Mouse (Mus musculus): ENCODE results near the gene Acvrl1.

Acvrl1 gene

GRCm38 (mm10) chr15:101107906-101108671 lies 20.2 kb upstream of the Acvrl1 start:
- DNase-seq (ENCODE audit: low read depth): no peak

DNA sequence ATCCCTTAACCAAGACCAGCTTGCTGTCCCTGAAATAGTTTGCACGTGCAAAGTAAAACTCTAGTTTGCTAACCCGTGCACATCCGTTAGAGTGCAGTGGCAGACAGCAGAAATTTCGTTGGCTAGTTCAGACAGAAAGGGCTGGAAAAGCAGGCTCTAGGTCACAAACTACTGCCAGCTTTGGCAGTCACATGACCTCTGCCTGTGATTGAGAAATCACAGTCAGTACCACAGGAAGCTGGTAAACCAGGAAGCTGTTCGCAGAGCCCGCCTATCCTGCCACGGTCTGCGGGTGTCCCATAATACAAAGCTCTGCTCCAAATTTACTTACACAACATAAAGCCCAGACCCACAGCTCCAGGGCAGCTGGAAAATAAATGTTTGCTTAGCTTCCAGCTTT lies 15.1 kb upstream of the Acvrl1 start:
- DNase-seq (ENCODE audit: low read depth): peak; percentile 60

- DNase-seq (ENCODE audit: low read depth): peak; percentile 30
These were observed 14.5 kb upstream of the Acvrl1 start for GRCm38 (mm10) chr15:101113778-101114177.

DNA sequence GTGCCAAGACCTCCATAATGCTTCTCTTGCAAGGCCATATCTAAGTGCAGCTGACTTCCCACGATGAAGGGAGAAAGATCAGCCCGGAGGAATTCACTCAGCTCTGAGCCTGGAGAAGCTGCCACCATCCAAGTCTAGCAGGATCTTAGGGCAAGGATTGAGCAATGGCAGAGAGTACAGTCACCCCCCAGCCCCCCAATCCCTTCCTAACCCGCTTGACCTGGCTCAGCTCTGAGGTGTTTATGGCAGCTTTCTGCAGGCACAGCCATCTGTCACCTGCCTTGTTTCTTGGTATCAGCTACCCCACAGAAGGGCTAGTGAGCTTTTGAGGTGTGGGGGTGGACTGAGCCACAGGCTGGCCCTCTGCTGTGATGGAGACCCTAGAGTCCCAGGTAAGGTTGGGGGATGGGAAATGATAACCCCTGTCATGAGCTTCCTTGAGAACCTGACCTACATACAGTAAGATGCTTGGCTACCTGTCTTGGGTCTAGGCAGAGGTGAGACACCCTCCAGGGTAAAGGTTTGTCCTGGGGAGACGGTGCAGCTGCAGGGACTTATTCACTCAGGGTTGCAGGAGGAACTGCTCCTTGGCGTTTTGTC lies 12.7 kb upstream of the Acvrl1 start, which contains the start of gene Ankrd33:
Ankrd33 (plus strand) TSS at position 245 of the 600 bp plus-strand sequence.
- no peak for DNase-seq (ENCODE audit: low read depth)

DNA sequence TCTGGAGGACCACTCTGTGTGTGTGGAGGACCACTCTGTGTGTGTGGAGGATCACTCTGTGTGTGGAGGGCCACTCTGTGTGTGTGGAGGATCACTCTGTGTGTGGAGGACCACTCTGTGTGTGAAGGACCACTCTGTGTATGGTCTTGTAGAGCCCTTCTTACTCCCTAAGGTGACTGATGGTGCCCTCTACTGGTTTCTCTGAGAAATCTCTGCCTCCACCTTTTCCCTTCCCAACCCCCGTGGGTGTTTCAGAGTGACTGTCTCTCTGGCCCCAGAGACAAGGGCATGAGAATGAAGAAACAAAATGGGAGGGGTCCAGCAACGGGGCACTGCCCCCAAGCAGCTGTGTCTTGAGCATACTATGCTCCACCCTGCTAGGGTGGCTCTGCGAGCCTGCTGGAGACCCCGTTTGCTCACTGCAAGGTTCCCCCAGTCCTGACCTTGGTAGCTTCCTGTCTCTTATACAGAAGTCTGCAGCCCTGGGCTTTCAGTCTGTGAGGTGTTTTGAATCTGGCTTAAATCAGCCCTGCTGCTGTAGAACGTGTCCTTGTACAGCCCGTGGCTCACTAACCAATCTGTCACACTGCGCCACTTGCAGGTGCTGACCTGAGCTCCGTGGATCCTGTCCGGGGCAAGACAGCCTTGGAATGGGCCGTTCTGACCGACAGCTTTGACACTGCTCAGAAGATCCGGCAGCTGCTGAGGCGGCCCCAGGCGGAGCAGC lies 9.8 kb upstream of the Acvrl1 start:
- DNase-seq (ENCODE audit: low read depth): no peak

- no peak for DNase-seq (ENCODE audit: low read depth)
These were observed 6.7 kb upstream of the Acvrl1 start for GRCm38 (mm10) chr15:101121411-101122289.

DNA sequence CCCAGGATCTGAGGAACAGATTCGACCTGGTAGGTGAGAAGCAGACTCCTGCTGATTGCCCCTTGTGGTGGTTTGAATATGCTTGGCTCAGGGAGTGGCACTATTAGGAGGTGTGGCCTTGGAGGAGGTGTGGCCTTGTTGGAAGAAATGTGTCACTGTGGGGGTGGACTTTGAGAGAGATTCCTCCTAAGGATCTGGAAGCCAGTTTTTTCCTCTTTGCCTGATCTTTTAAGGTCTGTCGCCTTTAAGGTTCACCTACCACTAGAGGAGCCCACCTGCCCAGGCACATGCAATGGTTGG lies 6.1 kb upstream of the Acvrl1 start:
- no peak for DNase-seq (ENCODE audit: low read depth)

DNA sequence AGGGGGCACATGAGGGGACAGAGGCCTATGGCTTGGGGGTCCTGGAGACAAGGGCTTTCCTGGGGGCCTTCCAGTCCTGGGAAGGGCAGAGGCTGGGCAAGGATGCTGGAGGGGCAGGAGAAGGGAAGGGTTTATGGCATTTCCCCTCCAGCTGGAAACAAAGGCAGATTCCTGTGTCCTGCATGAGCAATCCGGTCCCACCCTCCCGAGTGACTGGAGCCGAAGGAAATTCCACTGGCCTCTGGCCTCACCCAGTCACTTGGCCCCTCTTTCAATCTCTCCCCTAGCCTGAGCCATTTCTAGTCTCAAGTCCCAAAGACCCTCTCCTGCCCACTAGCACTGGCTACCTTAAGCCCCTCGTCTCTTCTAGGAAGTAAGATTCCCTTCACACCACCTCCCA lies 5.1 kb upstream of the Acvrl1 start:
- no peak for DNase-seq (ENCODE audit: low read depth)

DNA sequence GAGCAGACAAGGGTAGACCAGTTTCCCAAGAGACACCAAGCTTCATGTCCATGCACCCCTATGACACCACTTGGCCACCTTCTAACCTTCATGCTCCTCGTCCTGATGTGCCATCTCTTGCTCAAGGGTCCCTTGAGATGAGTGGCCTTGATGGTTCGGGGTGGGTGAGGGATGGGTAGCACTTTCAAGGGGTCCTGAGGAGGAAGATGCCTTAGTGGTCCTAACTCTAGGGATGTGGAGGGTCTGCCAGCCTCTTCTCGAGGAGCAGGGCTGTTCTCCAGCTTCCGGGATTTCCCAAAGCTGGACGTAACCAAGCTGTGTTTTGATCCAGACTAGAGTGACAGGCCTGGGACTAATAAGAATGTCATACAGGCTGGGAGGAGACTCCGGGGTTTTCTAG lies 2.8 kb upstream of the Acvrl1 start:
- DNase-seq (ENCODE audit: low read depth): no peak

DNA sequence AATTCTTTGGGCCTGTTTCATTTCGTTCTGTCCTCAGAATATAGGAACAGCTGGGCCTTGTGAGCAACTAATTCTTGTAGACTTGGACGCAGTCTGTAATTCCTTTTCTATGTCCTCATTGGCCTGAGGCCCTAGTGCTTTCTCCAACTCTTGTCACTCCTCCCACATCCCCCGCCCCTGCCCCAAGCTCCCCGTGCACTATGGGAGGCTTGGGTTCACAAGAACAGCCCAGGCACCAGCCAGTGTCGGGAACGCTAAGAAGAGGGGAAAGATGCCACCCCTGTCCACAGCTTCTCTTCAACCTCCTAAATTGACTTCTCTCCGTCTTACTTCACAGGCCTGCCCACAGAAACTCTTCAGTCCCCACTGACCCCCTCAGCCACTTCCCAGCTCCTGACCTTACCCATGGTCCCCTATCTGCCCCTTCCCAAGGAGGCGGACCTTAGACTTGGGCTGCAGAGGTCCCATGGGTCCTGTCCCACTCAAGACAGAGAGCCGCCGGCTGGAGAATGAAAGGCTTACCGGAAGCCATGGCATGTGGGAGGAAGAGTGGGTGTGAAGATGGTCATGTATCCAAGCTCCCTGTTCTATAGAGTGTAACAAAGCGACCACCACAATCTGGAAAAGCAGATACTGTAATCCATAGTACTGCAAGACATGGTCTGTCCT lies 1.3 kb upstream of the Acvrl1 start:
- no peak for DNase-seq (ENCODE audit: low read depth)

GRCm38 (mm10) chr15:101129412-101129811 lies 1.1 kb downstream of the Acvrl1 start:
- DNase-seq (ENCODE audit: low read depth): no peak

DNA sequence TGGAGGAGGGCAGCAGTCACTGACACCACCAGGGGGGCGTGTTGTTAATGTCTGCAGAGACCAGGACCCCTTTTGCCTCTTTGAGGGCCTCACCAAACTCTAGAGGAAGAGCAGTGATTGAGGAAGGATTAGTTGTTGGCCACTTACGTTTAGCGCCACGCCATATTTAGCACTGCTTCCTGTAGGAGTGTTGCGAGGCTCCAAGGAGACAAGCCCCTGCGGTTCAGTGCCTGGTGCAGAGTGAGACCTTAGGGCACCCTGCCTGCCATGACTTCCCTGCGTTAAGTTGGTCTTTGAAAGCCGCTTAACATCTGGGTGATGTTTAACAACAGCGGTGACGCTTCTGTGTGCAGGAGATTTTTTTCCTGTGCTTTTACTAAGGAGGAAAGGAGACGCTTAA lies 3.2 kb downstream of the Acvrl1 start:
- peak; percentile 37 for DNase-seq (ENCODE audit: low read depth)

GRCm38 (mm10) chr15:101132041-101132440 lies 3.7 kb downstream of the Acvrl1 start:
- DNase-seq (ENCODE audit: low read depth): no peak

DNA sequence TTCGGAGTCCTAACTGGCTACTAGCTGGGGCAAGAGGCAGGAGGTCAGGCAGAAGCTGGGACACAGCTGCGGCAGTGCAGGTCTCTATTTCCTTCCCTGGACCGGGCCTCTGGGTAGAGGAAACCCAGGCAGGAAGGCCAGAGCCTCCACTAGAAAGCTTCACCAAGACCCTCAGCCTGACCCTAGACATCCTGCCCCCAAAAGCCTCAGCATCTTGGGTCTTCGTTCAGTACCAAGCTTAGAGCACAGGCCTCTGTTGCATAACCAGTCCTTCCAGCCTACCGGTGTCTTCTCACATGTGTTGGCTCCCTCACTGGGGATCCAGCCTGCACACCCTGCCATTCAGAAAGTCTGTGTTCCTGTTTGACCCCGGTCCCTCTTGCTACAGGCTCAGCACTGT lies 4.4 kb downstream of the Acvrl1 start:
- DNase-seq (ENCODE audit: low read depth): no peak

DNA sequence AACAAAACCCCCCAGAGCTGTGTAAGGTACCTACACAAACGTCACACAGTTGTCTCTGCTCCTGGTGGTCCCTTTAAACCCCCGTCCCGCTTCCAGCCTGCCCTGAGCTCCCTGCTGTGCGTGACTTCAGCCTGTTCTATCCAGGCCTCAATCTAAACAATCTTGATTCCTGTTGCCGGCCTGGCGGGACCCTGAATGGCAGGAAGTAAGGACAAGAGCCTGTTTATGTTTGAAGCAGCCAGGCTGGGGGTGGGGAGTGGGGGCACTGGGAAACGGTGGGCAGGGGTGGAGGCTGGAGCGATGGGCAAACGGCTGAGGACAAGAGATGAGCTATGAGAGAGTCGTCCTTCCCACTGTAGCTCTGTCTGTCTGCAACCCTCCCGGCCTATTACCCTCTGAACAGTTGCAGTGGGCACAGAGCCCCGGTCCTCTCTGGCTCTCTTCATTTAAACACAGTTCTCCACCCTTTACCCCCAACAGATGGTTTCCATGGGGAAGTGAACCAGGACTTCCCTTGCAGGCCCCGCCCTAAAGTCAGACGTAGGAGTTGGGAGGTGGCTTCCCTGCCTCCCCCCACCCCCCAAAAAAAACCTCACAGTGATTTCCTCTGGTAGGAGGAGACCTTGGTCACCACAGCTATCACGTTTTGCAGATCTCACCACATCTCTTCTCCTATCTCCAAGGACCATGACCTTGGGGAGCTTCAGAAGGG lies 5.8 kb downstream of the Acvrl1 start:
- peak; percentile 76 for DNase-seq (ENCODE audit: low read depth)

GRCm38 (mm10) chr15:101135405-101135804 lies 7.1 kb downstream of the Acvrl1 start:
- peak; percentile 29 for DNase-seq (ENCODE audit: low read depth)

GRCm38 (mm10) chr15:101137455-101137854 lies 9.1 kb downstream of the Acvrl1 start:
- no peak for DNase-seq (ENCODE audit: low read depth)

DNA sequence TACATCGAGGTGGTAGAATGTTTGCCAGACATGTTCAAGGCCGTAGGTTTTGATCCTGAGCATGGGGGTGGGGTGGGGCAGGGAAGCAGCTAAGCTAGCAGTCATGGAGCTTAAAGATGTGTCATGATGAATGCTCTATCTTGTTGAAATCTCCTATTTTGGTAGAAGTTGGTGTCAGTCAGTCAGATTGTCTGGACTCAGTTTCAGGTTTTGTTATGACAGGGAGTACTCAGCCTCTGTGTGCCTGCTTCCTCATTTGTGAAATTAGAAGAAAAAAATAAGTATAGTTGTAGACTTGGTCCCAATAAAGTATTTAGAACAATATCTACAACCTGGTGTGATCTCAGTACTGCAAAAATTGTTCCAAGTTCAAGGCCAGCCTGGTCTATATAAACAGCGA lies 10.4 kb downstream of the Acvrl1 start:
- DNase-seq (ENCODE audit: low read depth): no peak

DNA sequence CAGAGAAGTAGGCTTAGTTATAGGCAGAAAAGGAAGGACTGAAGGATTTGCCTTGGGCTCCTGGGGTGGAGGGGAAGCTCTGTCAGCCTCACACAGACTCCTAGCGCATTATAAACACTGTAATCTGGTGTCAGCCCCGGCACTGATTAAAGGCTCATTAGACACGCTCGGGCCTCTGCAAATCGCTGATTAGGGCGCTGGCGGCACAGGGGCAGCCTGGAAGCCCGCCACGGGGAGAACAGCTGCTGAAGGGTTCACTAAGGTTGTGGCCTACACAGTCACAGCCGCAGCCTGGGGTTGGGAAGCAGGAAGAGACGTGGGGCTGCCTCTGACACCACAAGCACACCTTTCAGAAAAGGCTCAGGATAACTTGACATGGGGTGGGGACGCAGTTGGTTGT lies 11.6 kb downstream of the Acvrl1 start:
- DNase-seq (ENCODE audit: low read depth): no peak

DNA sequence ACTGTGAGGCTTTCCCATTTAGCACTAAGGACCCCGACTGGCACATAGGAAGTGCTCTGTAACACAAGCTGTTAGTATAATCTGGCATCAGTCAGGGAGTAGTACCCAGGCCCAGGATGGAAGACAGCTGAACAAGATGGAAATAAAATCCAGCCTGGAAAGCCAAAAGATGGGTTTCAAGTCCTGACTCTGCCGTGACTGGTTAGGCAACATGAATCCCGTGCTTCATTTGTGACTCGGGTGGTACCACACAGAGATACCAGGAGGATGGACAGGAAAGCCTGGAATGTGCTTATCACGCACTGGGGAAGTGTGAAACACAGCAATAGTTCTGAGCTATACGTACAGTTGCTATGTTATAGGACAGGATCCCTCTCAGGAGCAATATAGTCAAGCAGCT lies 12.3 kb downstream of the Acvrl1 start:
- DNase-seq (ENCODE audit: low read depth): no peak

- DNase-seq (ENCODE audit: low read depth): peak; percentile 70
These were observed 12.8 kb downstream of the Acvrl1 start for GRCm38 (mm10) chr15:101141061-101141541.

All from induced T-regulatory cell, adult 2 months (primary cell).